Mouse (Mus musculus) spleen, adult 12 weeks (tissue): ENCODE measurements around the gene Itga1.

ENCODE experiments used
- DNase-seq: peaks from one replicate; pipeline ENCODE4 v3.0.0; 2022; ENCODE audit warnings: low spot score

Itga1 gene

DNA sequence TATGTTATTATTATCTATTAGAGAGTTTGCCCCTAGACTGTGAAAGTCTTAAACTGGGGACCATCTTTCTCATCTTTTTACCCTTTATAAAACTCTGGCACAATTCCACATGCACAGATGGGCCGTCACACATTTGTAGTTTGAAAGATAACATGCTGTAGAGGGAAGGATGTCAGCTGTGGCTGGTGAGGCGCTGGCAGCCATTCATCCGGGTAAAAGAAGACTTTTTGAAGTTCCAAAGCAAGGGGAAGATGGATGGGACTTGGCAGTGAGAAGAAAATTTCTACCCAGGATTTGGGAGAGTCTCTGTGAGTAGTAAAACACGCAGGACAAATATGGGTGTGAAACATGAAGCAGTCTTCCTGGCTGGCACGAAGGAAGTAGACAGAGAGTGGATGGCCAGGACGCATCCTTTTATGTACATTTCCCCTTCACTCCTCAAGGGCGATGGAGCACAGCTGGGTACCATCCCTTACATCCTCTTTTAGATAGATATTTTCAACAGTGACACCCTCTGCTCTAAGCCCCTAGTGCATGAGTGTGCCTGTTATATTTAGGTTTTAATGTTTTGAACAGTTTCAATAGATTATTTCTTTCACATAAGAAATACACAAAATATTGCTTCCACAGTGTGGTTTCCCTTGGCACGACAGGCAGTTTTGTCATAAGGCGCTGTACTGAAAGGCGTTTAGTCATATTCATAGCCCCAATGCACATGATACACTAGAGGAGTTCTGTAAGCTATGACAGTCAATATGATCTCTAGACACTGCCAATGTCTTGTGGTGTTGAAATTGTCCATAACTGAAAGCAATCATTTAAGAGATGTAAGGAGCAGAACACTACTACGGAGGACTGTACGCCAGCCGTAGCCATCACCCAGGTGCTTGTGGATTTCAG lies 50.9 kb downstream of the Itga1 start:
- no peak for DNase-seq

- no peak for DNase-seq
These were observed 59.1 kb downstream of the Itga1 start for GRCm38 (mm10) chr13:115042652-115043051.

DNA sequence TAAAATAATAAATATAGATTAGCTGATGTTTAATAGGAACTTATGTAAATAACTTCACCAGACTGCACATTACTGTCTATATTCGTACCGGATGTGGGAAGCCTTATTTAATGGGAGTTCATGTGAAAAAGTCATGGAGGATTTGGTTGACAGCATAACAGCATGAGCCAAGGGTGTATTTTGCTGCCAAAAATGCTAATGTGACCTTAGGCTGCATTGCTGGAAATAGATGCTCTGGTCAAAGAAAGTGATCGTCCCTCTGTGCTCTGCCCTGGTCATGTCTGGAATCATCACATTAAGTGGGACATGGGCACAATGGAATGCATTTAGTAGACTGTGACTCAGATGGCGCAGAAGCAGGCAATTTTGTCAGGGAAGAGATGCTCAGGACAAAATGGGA lies 64.5 kb downstream of the Itga1 start:
- no peak for DNase-seq

DNA sequence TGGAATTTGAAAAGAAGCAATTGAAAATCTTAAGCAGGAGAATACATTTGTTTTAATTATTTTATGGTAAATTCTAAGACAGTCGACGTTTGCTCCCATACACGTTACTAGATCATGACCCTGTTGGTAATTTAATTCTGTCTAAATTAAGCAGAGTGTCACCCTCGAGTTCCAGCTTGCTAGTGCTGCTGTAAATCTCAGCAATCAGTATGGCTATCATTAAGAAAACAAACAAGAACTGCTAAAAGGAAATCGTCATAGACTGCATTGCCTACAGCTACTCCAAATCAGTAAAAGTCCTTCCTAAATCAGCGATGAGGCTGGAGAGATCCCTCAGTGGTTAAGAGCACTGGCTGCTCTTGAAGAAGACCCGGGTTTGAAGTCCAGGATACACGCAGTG lies 66.4 kb downstream of the Itga1 start:
- no peak for DNase-seq

- no peak for DNase-seq
These were observed 68.6 kb downstream of the Itga1 start for GRCm38 (mm10) chr13:115033135-115033534.

GRCm38 (mm10) chr13:115031177-115032000 lies 70.4 kb downstream of the Itga1 start:
- no peak for DNase-seq

GRCm38 (mm10) chr13:115025394-115025793 lies 76.4 kb downstream of the Itga1 start:
- DNase-seq: no peak

DNA sequence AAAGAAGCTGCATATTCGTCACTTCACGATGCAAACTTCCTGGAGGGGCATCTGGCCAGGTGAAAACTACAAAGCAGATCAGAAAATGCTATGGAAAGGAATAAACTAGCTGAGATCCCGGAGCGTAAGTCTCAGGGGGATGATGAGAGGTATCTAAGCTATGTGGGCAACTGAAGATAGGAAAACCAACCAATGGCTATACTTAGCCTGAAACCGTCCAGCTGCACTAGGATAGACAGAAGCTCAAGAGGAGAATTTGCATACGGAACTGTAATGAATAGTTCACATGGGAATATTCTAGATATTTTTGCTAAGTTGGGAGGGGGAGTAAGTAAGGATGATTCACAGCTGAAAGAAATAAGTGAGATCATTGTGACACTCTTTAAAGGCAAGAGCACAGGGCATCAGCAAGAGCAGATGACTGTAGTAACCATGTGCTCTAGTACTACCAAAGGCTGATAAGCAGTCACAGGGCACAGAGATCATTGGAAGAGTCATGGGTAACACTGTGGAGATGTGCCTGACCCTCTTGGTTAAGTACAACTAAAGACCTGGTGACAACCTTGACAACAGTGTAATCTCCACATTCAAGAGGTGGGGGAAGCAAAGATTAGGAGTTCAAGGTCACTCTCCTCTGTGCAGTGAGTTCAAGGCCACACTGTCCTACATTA lies 79.5 kb downstream of the Itga1 start:
- no peak for DNase-seq

- no peak for DNase-seq
These were observed 80.4 kb downstream of the Itga1 start for GRCm38 (mm10) chr13:115021411-115021810.

DNA sequence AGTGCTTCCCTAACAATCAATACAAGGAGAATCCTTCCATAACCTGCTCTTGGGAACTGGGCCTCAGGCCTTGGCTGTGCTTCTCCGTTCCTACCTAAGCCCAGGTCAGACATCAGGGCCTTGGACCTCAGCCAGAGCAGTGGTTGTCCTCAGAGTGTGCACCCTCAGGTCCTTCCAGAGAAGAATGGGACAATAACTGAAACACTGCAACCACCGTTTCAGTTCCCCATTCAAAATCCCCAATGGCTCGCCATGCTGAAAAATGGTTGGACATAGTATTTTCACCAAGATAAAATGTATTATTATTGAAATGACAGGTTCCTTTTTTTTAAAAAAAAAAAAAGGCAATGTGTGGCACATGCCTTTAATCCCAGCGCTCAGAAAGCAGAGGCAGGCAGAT lies 81.0 kb downstream of the Itga1 start:
- no peak for DNase-seq

DNA sequence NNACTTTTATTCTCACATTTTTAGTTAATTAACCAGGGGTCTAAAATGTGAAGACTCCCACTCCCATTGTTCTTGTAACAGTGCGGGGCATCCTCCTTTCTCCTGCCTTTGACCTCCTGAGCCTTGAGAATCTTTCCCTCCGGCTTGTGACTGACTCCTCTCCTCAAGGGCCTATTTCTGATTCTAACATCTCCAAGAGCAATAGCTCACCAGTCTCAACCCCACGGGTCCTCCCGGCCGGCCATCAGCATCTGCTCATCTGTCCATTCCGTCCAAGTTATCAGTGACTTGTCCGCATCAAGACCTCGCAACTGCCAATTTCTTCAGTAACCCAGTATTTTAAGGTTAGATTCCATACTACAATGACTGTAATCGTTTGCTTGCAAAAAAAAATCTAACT lies 84.2 kb downstream of the Itga1 start:
- no peak for DNase-seq

DNA sequence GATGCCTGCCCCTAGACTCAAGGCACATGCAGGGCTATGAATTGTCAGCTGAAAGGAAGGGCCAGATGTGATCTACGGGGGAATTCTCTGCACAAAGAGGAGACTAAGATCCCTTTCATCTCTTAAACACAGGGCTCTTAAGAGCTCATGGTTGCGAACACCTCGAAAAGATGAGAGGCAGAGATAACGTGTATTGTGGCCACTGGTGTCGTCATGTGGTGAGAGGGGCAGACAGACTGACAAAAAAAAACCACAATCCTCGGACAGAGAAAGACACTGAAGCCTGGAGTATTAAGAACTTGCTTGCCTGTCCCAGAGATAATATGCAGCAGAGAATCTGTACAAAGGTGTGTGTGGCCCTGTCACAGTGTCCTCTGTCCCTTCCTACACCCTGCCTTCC lies 90.2 kb downstream of the Itga1 start:
- no peak for DNase-seq

DNA sequence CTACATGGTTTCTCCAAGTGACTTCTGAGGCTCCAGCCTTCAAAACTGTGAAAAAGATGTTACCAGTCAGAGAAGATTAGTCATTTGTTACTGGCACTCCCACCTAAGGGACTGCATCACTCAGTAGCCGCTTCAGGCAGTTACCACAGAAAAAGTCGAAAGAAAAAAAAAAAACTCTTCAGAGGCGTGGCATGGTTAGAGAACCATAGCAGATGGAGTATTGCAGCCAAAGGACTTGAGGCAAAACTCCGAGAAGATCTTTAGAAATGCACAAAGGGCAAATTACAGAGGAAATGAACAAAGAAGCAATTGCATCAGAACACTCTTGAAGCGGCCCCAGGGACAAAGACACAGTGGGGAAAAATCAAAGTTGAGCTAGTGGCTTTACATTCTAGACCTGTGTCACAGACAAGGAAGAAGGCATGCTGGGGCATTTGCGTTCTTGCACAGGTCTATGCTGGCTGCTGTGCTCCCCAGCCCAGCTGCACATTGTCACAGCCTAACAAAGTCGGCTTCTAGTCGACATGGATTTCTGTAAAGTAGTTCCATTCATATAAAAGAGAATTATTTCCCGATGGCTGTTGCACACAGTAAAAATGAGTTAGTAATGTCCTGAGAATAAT lies 95.4 kb downstream of the Itga1 start:
- no peak for DNase-seq

- DNase-seq: no peak
These were observed 96.4 kb downstream of the Itga1 start for GRCm38 (mm10) chr13:115005342-115005741.

- no peak for DNase-seq
These were observed 98.2 kb downstream of the Itga1 start for GRCm38 (mm10) chr13:115003444-115004053.

GRCm38 (mm10) chr13:115002837-115003236 lies 98.9 kb downstream of the Itga1 start:
- no peak for DNase-seq

GRCm38 (mm10) chr13:115002155-115002554 lies 99.6 kb downstream of the Itga1 start:
- DNase-seq: no peak

DNA sequence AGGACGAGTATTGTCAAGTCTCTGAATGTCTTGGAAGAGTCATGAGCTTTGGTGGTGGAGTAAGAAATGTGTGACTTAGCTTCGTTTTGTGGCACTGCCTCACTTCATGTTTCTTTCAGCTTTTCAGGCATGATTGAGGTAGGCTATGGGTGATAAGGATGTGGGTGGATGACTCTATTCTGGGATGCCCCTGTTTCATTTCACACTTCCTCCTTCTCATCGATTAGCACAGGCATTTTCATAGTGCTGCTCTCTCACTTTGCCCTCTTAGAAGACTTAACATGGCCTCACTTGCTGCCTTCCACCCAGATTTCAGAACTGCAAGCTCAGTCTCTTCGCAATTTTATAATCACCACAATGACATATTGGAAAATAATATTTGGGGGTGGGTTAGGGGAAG lies 102.2 kb downstream of the Itga1 start:
- DNase-seq: no peak

DNA sequence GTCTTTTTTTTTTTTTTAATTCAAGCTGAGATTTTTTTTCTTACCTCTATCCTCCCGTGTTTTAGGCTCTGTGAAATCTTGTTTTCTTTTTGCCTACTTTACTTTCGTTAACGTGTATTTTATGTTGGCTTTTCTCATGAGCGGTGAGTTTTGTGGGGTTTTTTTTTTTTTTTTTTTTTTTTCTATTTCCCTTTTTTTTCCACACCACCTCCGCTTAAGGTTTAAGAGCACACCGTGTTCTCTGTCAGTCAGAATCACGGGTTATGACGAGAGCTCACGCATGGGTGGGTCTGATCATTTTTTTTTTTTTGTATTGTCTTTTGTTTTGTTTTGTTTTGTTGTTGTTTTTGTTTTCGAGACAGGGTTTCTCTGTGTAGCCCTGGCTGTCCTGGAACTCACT lies 103.7 kb downstream of the Itga1 start:
- DNase-seq: no peak

DNA sequence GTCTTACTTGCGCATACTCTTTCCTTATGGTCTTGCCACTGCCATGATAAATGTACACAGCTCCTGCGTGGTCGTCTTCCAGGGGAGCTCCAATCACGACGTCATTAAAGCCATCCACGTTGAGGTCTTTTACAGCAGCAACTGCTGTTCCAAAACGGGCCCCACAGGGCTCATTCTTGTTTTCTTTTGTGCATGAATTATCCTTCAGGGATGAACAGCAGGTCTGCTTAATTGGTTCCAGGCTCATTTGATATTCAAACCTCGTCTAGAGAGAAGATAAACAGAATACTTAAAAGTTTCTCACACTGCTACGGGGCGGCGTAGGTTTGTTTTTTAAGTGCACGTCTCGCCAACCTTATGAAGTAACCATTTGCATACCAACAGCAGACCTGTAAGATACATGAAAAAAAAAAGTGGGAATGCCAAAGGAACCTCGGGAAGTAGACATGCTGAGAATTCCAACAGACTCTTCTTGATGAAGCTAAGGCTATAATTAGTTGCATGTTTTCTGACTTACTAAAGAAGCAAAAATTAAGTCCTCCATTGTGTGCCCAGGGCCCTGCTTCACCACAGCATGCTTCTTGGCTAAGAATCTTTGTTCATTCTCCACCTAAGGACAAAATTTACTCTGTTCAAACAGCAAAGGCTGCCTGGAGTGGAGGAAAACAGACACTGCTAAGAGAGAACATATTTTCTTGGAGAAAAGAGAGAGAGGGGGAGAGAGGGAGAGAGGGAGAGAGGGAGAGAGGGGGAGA lies 109.3 kb downstream of the Itga1 start:
- no peak for DNase-seq

GRCm38 (mm10) chr13:114987668-114988067 lies 114.1 kb downstream of the Itga1 start:
- DNase-seq: no peak
